Mouse (Mus musculus) kidney, adult 10 weeks (tissue): ENCODE results near the gene Tmem239. TPM values are rescaled to one million over a fixed set of nuclear protein-coding genes. Genes with fewer than 3 reads are reported as not detected.

Source experiments
- polyA plus RNA-seq: library from polyadenylated mRNA; stranded (reverse); fragments of 350-450 nt; fragmentation: Illumina TruSeq; extraction: RNeasy Lipid Tissue Mini Kit (QIAGEN cat#74804); gene quantifications from one replicate; pipeline ENCODE4 v1.2.3, GENCODE M21; 2014; ENCODE audit warnings: low read depth, low replicate concordance

The Tmem239 gene
- not detected for polyA plus RNA-seq

GRCm38 (mm10) chr2:130406178-130406577 lies at the start of gene Tmem239:
Tmem239 (plus strand) TSS chr2:130406478.

GRCm38 (mm10) chr2:130397186-130397985 lies 8.9 kb upstream of the Tmem239 start, which contains the start of gene Cpxm1:
Cpxm1 (minus strand) TSS chr2:130397574.

GRCm38 (mm10) chr2:130404939-130405338 lies 1.3 kb upstream of the Tmem239 start, which contains the start of the genes Gm28372 and 1700020A23Rik:
Gm28372 (plus strand) TSS chr2:130405239.
1700020A23Rik (plus strand) TSS chr2:130405259.

GRCm38 (mm10) chr2:130424126-130424853 lies 18.0 kb downstream of the Tmem239 start, which contains the start of the genes Vps16 and Pced1a:
Vps16 (plus strand) TSS chr2:130424339.
Pced1a (minus strand) TSS chr2:130424701.

DNA sequence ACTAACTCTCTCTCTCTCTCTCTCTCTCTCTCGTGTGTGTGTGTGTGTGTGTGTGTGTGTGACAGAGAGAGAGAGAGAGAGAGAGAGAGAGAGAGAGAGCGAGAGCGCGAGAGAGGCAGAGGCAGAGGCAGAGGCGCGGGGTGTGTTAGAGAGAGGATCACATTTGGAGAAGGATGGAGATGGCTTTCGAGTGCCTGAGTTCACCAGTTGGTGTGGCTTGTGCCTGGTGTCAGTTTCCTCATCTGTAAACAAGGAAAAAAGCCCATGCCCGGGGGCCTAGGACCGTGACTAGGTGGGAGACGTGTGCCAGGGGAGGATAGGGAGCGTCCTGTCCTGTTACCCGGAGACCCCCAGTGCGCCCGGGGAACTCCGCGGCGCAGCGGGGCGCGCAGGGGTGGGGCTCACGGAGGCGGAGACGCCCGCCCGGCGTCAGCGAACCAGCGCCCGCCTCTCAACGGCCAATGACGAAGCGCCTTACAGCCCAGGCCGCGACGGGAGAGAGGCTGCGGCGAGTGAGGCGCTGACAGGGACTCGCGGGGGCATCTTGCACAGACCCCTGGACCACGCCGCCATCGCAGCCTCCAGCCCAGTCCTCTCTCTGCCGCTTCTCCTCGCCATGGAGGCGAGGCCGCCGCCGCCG lies 43.6 kb downstream of the Tmem239 start, which contains the start of gene Ptpra:
Gene Ptpra, plus strand, starts transcription at position 485 of the 640 bp plus-strand sequence.

Other genes starting within 250 kb of the Tmem239 start
- gene Snrpb, start 227.1 kb upstream of the Tmem239 start, polyA plus RNA-seq, result 14.1 TPM
- gene Tmc2, start 211.3 kb upstream of the Tmem239 start, polyA plus RNA-seq, result not detected
- gene Nop56, start 132.0 kb upstream of the Tmem239 start, polyA plus RNA-seq, result 30.7 TPM
- gene Idh3b, start 121.9 kb upstream of the Tmem239 start, polyA plus RNA-seq, result 192 TPM
- gene Ebf4, start 111.3 kb upstream of the Tmem239 start, polyA plus RNA-seq, result not detected
- not detected for gene Cpxm1, start 8.9 kb upstream of the Tmem239 start, polyA plus RNA-seq
- gene Gm28372, start 1.2 kb upstream of the Tmem239 start, polyA plus RNA-seq, result not detected
- not detected for gene 1700020A23Rik, start 1.2 kb upstream of the Tmem239 start, polyA plus RNA-seq
- 13.0 TPM for gene Vps16, start 17.9 kb downstream of the Tmem239 start, polyA plus RNA-seq
- gene Pced1a, start 18.2 kb downstream of the Tmem239 start, polyA plus RNA-seq, result 4.3 TPM
- 135 TPM for gene Ptpra, start 43.8 kb downstream of the Tmem239 start, polyA plus RNA-seq
- gene Mrps26, start 157.3 kb downstream of the Tmem239 start, polyA plus RNA-seq, result 1.3 TPM
- not detected for gene Oxt, start 169.7 kb downstream of the Tmem239 start, polyA plus RNA-seq
- gene Avp, start 176.1 kb downstream of the Tmem239 start, polyA plus RNA-seq, result not detected
- gene Fastkd5, start 223.5 kb downstream of the Tmem239 start, polyA plus RNA-seq, result 27.5 TPM
- 4.6 TPM for gene Ubox5, start 223.6 kb downstream of the Tmem239 start, polyA plus RNA-seq
- 16.7 TPM for gene Lzts3, start 236.3 kb downstream of the Tmem239 start, polyA plus RNA-seq